ENCODE assay signal across 17 mouse cellular contexts in the genomic region with DNA sequence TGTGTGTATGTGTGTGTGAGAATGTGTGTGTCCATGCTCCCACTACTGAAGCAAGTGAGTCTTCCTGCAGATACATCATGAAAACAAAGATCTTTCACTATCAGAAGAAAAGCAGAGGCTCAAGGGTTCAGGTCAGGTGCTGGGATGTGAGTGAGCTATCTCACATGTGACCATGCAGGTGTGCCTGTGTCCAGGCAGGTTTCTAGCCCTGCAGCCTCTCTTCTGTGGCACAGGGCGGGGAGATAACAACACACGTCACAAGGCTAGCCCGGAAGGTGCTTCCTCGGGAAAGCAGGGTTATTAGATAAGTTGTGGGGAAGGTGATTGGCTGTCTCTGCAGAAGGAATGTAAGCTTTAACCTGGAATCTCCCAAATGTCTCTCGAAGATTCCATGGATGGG. TPM values are rescaled to one million over a fixed set of nuclear protein-coding genes. Genes with fewer than 3 reads are reported as not detected.
DNase-seq lines count a peak whose midpoint lies in the region; ATAC-seq and TF ChIP-seq lines count a peak whose summit lies in the region.
"Had no signal": no experiment of that assay in that cellular context is flagged by ENCODE, and none has a peak within 500 bp of the region (broad histone marks: within the 10 kb centered on the region; RNA-seq: fewer than 3 reads in every experiment).

No protein-coding gene starts in this region.

- intact Hi-C loops in gastrocnemius, adult 2 months (cut with DNase I): no loop called here
- intact Hi-C loops in gastrocnemius, postnatal 14 days (cut with DNase I; ENCODE audit: low total_unique reads): no loop called here

- H3K27ac ChIP-seq in gastrocnemius, adult 2 months: peak overlapping the region; percentile 38; the same call in 1 of the 2 replicates
- H3K27ac ChIP-seq in layer of hippocampus, adult 2 months: peak overlapping the region; percentile 43; the same call in 1 of the 2 replicates
- H3K27ac ChIP-seq in liver, embryonic 11.5 days (ENCODE audit: low read depth, low read length): no peak overlapping the region
- H3K27ac ChIP-seq: hindbrain, embryonic 10.5 days had no signal

- DNase-seq in gastrocnemius, adult 2 months: no peak
- no peak for DNase-seq in gastrocnemius, postnatal 14 days
- no peak for DNase-seq in layer of hippocampus, adult 2 months (ENCODE audit: low spot score in 2 of 2)
- no peak for DNase-seq in layer of hippocampus, adult 18-20 months (ENCODE audit: low spot score in 2 of 2)
- DNase-seq in liver, embryonic 11.5 days (ENCODE audit: low spot score): no peak
- peak; percentile 43 for DNase-seq in yolk sac, embryonic 10.5 days (ENCODE audit: low spot score)
- DNase-seq in adrenal gland, adult 8-10 months: no peak
- DNase-seq in adrenal gland, postnatal 4 days (ENCODE audit: low spot score in 2 of 2): no peak
- DNase-seq: adrenal gland, adult 2 months; cerebellum, adult 9-11 months; kidney, adult 11 months; lung, adult 2 months; right cerebral cortex, postnatal 25 days had no signal

- no peak for TF ChIP-seq CTCF in gastrocnemius, adult 2 months (IDR thresholded peaks at IDR 0.05)
- no peak for TF ChIP-seq CTCF in layer of hippocampus, adult 2 months (conservative IDR thresholded peaks at IDR 0.05)

- ATAC-seq in liver, embryonic 11.5 days (replicated peaks; ENCODE audit: low FRiP score): peak; percentile 69; the same call in 1 of the 2 replicates

- H3K36me3 ChIP-seq in liver, embryonic 11.5 days (ENCODE audit: control insufficient read depth, insufficient read depth, low read length): peaks cover 17% of the 10 kb centered on the region

- H3K4me2 ChIP-seq in liver, embryonic 11.5 days: no peak overlapping the region

- no peaks in the 10 kb centered on the region for H3K27me3 ChIP-seq in liver, embryonic 11.5 days (replicated peaks; ENCODE audit: control insufficient read depth, insufficient read depth, low read length)

- no peak overlapping the region for H3K4me3 ChIP-seq in gastrocnemius, adult 2 months
- no peak overlapping the region for H3K4me3 ChIP-seq in layer of hippocampus, adult 2 months
- no peak overlapping the region for H3K4me3 ChIP-seq in liver, embryonic 11.5 days (ENCODE audit: low read depth, low read length)
- H3K4me3 ChIP-seq: hindbrain, embryonic 10.5 days had no signal

- H3K4me1 ChIP-seq in liver, embryonic 11.5 days (replicated peaks; ENCODE audit: control insufficient read depth, insufficient read depth, low read length): peaks cover 22% of the 10 kb centered on the region

- H3K9ac ChIP-seq in liver, embryonic 11.5 days (ENCODE audit: low read depth, low read length): no peak overlapping the region

- no peaks in the 10 kb centered on the region for H3K9me3 ChIP-seq in liver, embryonic 11.5 days (ENCODE audit: control insufficient read depth, low read length)
- H3K9me3 ChIP-seq: hindbrain, embryonic 10.5 days had no signal

- 38% methylated on average over 5 of the region's 5 CpGs for WGBS in liver, embryonic 11.5 days

RNA-seq across cellular contexts. Expression of a gene that starts 7.6 kb away (rescaled TPM):
- total RNA-seq in gastrocnemius, adult 2 months (2021): 10 to 100 TPM in 1 of 2 experiments, 1 to 10 TPM in 1; 6.8 to 11.4 TPM
- 10 to 100 TPM; 14.6 to 15.2 TPM for total RNA-seq in gastrocnemius, postnatal 14 days (2021)
- total RNA-seq in layer of hippocampus, adult 2 months (2021): 10 to 100 TPM; 19.8 to 25.5 TPM
- 10 to 100 TPM; 22.8 to 25.9 TPM for total RNA-seq in layer of hippocampus, adult 18-20 months (2021)
- 66.7 and 70.9 TPM in 2 replicates for polyA plus RNA-seq in liver, embryonic 11.5 days (2014; fragmentation: Nextera tagmentation; extraction: Ambion mirVana)
- total RNA-seq in adrenal gland, adult 8-10 months (2022): 100 to 1,000 TPM in 1 of 4 experiments, 10 to 100 TPM in 3; 83.7 to 103 (median 95.8) TPM
- 10 to 100 TPM; 68.7 to 72.6 TPM for total RNA-seq in adrenal gland, postnatal 4 days (2021)

RNA-seq across cellular contexts. Expression of a gene that starts 11.4 kb away (rescaled TPM):
- total RNA-seq in gastrocnemius, adult 2 months (2021): under 1 TPM in 1 of 2 experiments, not detected in 1; 0.45 TPM
- total RNA-seq in gastrocnemius, postnatal 14 days (2021): not detected
- total RNA-seq in layer of hippocampus, adult 2 months (2021): not detected
- total RNA-seq in layer of hippocampus, adult 18-20 months (2021): not detected
- polyA plus RNA-seq in liver, embryonic 11.5 days (2014; fragmentation: Nextera tagmentation; extraction: Ambion mirVana): not detected in 2 replicates
- total RNA-seq in adrenal gland, adult 8-10 months (2022): under 1 TPM in 1 of 4 experiments, not detected in 3; 0.54 TPM
- under 1 TPM in 1 of 2 experiments, not detected in 1; 0.59 TPM for total RNA-seq in adrenal gland, postnatal 4 days (2021)
- total RNA-seq: granulocyte monocyte progenitor cell, adult 5-6 weeks; left cerebral cortex, postnatal 25 days had no signal
- polyA plus RNA-seq: adrenal gland, adult 2 months; frontal cortex, adult 2 months; hindbrain, embryonic 10.5 days; lung, adult 2 months had no signal

RNA-seq across cellular contexts. Expression of a gene that starts 25.8 kb away (rescaled TPM):
- 1 to 10 TPM; 6.2 to 7.9 TPM for total RNA-seq in gastrocnemius, adult 2 months (2021)
- total RNA-seq in gastrocnemius, postnatal 14 days (2021): 10 to 100 TPM in 1 of 2 experiments, 1 to 10 TPM in 1; 9.0 to 10.1 TPM
- 1 to 10 TPM; 8.6 to 9.0 TPM for total RNA-seq in layer of hippocampus, adult 2 months (2021)
- total RNA-seq in layer of hippocampus, adult 18-20 months (2021): 1 to 10 TPM; 7.8 to 9.5 TPM
- 29.8 and 32.9 TPM in 2 replicates for polyA plus RNA-seq in liver, embryonic 11.5 days (2014; fragmentation: Nextera tagmentation; extraction: Ambion mirVana)
- 100 to 1,000 TPM; 281 to 305 (median 301) TPM for total RNA-seq in adrenal gland, adult 8-10 months (2022)
- total RNA-seq in adrenal gland, postnatal 4 days (2021): 100 to 1,000 TPM; 115 to 126 TPM

Comparison
In these comparisons a context has a peak if more than half of its experiments do, and no peak if none do; other contexts are left out.
1. RNA of a gene that starts 25.8 kb away (total RNA-seq): 281 to 305 TPM in adrenal gland, adult 8-10 months and 115 to 126 TPM in adrenal gland, postnatal 4 days; 9.0 to 10.1 TPM in gastrocnemius, postnatal 14 days, 7.8 to 9.5 TPM in layer of hippocampus, adult 18-20 months, 8.6 to 9.0 TPM in layer of hippocampus, adult 2 months and 6.2 to 7.9 TPM in gastrocnemius, adult 2 months; every median in the first group is over 10 times any median in the second.